Mouse (Mus musculus) CH12.LX (cell line): Measurements from ENCODE around the gene Sufu. TPM values are rescaled to one million over a fixed set of nuclear protein-coding genes. Genes with fewer than 3 reads are reported as not detected.
A peak's percentile ranks its signal among the peaks of the same experiment; 100 is the strongest.

Experiments used
- DNase-seq: peaks from one replicate; pipeline ENCODE4 v3.0.0-alpha.2; 2013; ENCODE audit errors: extremely low read depth
- H3K27ac ChIP-seq: 2 replicates; pipeline ENCODE4 v1.5.1; 2012; ENCODE audit warnings: low read depth, mild to moderate bottlenecking, control low read depth, moderate library complexity; ENCODE audit not compliant: insufficient read depth
- H3K27me3 ChIP-seq: replicated peaks from 2 replicates; pipeline ENCODE3; 2012; ENCODE audit warnings: inconsistent platforms
- H3K36me3 ChIP-seq, 2 experiments: replicated peaks in 1 of 2; 2 replicates each; pipeline versions ENCODE3 to v1.6.1; 2012; ENCODE audit warnings: inconsistent platforms in 1 of 2, low read length in 1 of 2, mild to moderate bottlenecking in 1 of 2, mixed read lengths in 1 of 2, moderate library complexity in 1 of 2; ENCODE audit not compliant: control insufficient read depth in 1 of 2, insufficient read depth in 1 of 2
- H3K4me1 ChIP-seq, 2 experiments: 2 replicates each; pipeline ENCODE4 v1.6.1; 2012; ENCODE audit warnings: inconsistent platforms in 1 of 2, moderate library complexity in 1 of 2; ENCODE audit not compliant: insufficient read depth in 2 of 2, control insufficient read depth in 1 of 2
- H3K4me2 ChIP-seq: 2 replicates; pipeline ENCODE4 v1.6.1; 2012; ENCODE audit warnings: low read depth, mild to moderate bottlenecking, control low read depth; ENCODE audit not compliant: poor library complexity, insufficient read depth, severe bottlenecking
- H3K4me3 ChIP-seq, 3 experiments: fragments of 150-350 bp in 1 of 3; sonication (generic) in 1 of 3; replicated peaks in 1 of 3; 2 replicates each; pipeline versions ENCODE3 to v1.5.1; 2011 to 2012; ENCODE audit warnings: low read depth in 2 of 3, low read length in 2 of 3, mild to moderate bottlenecking in 2 of 3, moderate library complexity in 2 of 3, control low read depth in 1 of 3, improper control_type of control experiment in 1 of 3, inconsistent platforms in 1 of 3, mixed read lengths in 1 of 3; ENCODE audit not compliant: poor library complexity in 1 of 3
- H3K79me2 ChIP-seq: replicated peaks from 2 replicates; pipeline ENCODE4 v1.6.1; 2012; ENCODE audit warnings: mild to moderate bottlenecking, moderate library complexity; ENCODE audit not compliant: control insufficient read depth, poor library complexity, insufficient read depth, severe bottlenecking; ENCODE audit errors: extremely low read depth
- H3K9ac ChIP-seq: 2 replicates; pipeline ENCODE4 v1.6.1; 2012; ENCODE audit warnings: low read depth, mild to moderate bottlenecking, control low read depth, moderate library complexity; ENCODE audit not compliant: insufficient read depth
- H3K9me3 ChIP-seq: replicated peaks from 2 replicates; pipeline ENCODE3; 2012; ENCODE audit warnings: low read length, inconsistent platforms, mixed read lengths
- GABPA ChIP-seq: IDR thresholded peaks from 2 replicates; pipeline ENCODE4 v1.6.1; 2012; ENCODE audit warnings: low read depth, low read length, improper control_type of control experiment, inconsistent platforms; ENCODE audit not compliant: insufficient replicate concordance
- JUN ChIP-seq: IDR thresholded peaks from 2 replicates; pipeline ENCODE4 v1.6.1; 2011; ENCODE audit warnings: low read depth, mild to moderate bottlenecking, low read length, improper control_type of control experiment, moderate library complexity; ENCODE audit not compliant: insufficient read depth
- MAFK ChIP-seq: IDR thresholded peaks from 2 replicates; pipeline ENCODE4 v1.6.1; 2011; ENCODE audit warnings: low read length, improper control_type of control experiment; ENCODE audit not compliant: insufficient replicate concordance
- MAZ ChIP-seq: IDR thresholded peaks from 2 replicates; pipeline ENCODE4 v1.6.1; 2012; ENCODE audit warnings: low read depth, mild to moderate bottlenecking, inconsistent platforms, low read length, improper control_type of control experiment, moderate library complexity
- MEF2A ChIP-seq: IDR thresholded peaks from 2 replicates; pipeline ENCODE4 v1.6.1; 2014; ENCODE audit warnings: low read depth, mild to moderate bottlenecking, inconsistent platforms, low read length, improper control_type of control experiment, borderline replicate concordance
- MYC ChIP-seq: IDR thresholded peaks from 2 replicates; pipeline ENCODE4 v1.6.1; 2011; ENCODE audit warnings: low read depth, mild to moderate bottlenecking, improper control_type of control experiment, low read length
- ZC3H11A ChIP-seq: IDR thresholded peaks from 2 replicates; pipeline ENCODE4 v1.6.1; 2012; ENCODE audit warnings: low read depth, mild to moderate bottlenecking, inconsistent platforms, low read length, improper control_type of control experiment
- ZKSCAN1 ChIP-seq: IDR thresholded peaks from 2 replicates; pipeline ENCODE4 v1.6.1; 2012; ENCODE audit warnings: low read depth, inconsistent platforms, low read length, improper control_type of control experiment, borderline replicate concordance
- ZNF384 ChIP-seq: IDR thresholded peaks from 2 replicates; pipeline ENCODE4 v1.6.1; 2012; ENCODE audit warnings: low read depth, low read length, improper control_type of control experiment, inconsistent platforms
- dilution Hi-C: fragments of 300-500 bp; cut with MboI; formaldehyde crosslinking; loops from 2 replicates; pipeline ENCODE4 v1.14.3; 2020; ENCODE audit warnings: low sequenced_read_pairs; ENCODE audit not compliant: extremely low pct_unique_long_range_greater_than_20kb, extremely low pct_ligation_motif_present
- in situ Hi-C: fragments of 300-500 bp; cut with MboI; formaldehyde crosslinking; loops from 3 replicates; pipeline ENCODE4 v1.14.3; 2019; ENCODE audit warnings: low sequenced_read_pairs, low pct_ligation_motif_present, low pct_unique_long_range_greater_than_20kb, mixed read lengths
- polyA plus RNA-seq: library from polyadenylated mRNA; unstranded; fragments of >175 nt; gene quantifications from 2 replicates; pipeline ENCODE4 v1.2.1, GENCODE M21; 2012; ENCODE audit warnings: low read depth; ENCODE audit not compliant: insufficient read length
- total RNA-seq, 2 experiments: library from RNA; depleted of rRNA; stranded (reverse); fragments of 300-350 nt in 1 of 2; fragments of >200 nt in 1 of 2; gene quantifications; 2 replicates each; pipeline ENCODE4 v1.2.3; 2012 to 2014

The Sufu gene
- total and polyA plus RNA-seq, 3 experiments, result 3.6 to 22.6 (median 9.8) TPM

GRCm38 (mm10) chr19:46395109-46396009 lies 1.3 kb upstream of the Sufu start, which contains the start of gene Actr1a (continued):
- TF ChIP-seq GABPA, result peak; percentile 39; the same call in 1 of the 2 replicates
- TF ChIP-seq, all 38 proteins: peak for 17

GRCm38 (mm10) chr19:46396109-46396508 lies 587 bp upstream of the Sufu start:
- Histone ChIP-seq H3K27ac (no peak overlapping the region), H3K4me1 (peaks cover 8 to 36% of the 10 kb centered on the region in 2 experiments), H3K4me2 (peak overlapping the region; percentile 96), H3K9ac (peak overlapping the region; percentile 73), H3K4me3 (peak overlapping the region; percentile 57 to 83 (median 69)), H3K27me3 (no peaks in the 10 kb centered on the region), H3K79me2 (peaks cover 40% of the 10 kb centered on the region), H3K36me3 (peaks cover 3 to 26% of the 10 kb centered on the region in 2 experiments), H3K9me3 (no peaks in the 10 kb centered on the region)
- no peak for DNase-seq
- dilution Hi-C loops, result no loop called here
- in situ Hi-C loops, result loop anchor here (5.0 to 10.0 kb wide), 2 partner anchors 41 to 189 kb away; no protein-coding TSS in a partner anchor
- no peak for TF ChIP-seq ZC3H11A
- TF ChIP-seq ZKSCAN1, result no peak
- no peak for TF ChIP-seq MEF2A
- TF ChIP-seq ZNF384, result peak; percentile 14; the same call in 1 of the 2 replicates
- TF ChIP-seq, all 38 proteins: peak for 1

- peak overlapping the region; percentile 87 for H3K9ac ChIP-seq
- H3K27me3 ChIP-seq, result no peaks in the 10 kb centered on the region
- H3K79me2 ChIP-seq, result peaks cover 28% of the 10 kb centered on the region
- no peak overlapping the region for H3K27ac ChIP-seq
- H3K4me1 ChIP-seq, result peaks cover 8 to 33% of the 10 kb centered on the region in 2 experiments
- H3K9me3 ChIP-seq, result no peaks in the 10 kb centered on the region
- dilution Hi-C loops (no loop called here), in situ Hi-C loops (loop anchor here (5.0 to 10.0 kb wide), 2 partner anchors 40 to 187 kb away; no protein-coding TSS in a partner anchor)
- peaks cover 7 to 22% of the 10 kb centered on the region in 2 experiments for H3K36me3 ChIP-seq
- TF ChIP-seq MAFK, result peak; percentile 40; the same call in 1 of the 2 replicates
- no peak for TF ChIP-seq MYC
- no peak for TF ChIP-seq JUN
- TF ChIP-seq MAZ, result no peak
- H3K4me3 ChIP-seq, result peak overlapping the region; percentile 83 to 93 (median 86)
- peak overlapping the region; percentile 85 for H3K4me2 ChIP-seq
- DNase-seq, result no peak
These were observed 823 bp downstream of the Sufu start for GRCm38 (mm10) chr19:46397436-46398001.
